Mouse (Mus musculus) MEL (cell line): ENCODE results near the gene Tmem88.

Experiments used
- CHD2 ChIP-seq: IDR thresholded peaks from 2 replicates; pipeline ENCODE4 v1.6.1; 2011; ENCODE audit warnings: low read length, improper control_type of control experiment
- CTCF ChIP-seq, 3 experiments: IDR thresholded peaks in 2 of 3; conservative IDR thresholded peaks in 1 of 3; 2 replicates each; pipeline ENCODE4 v1.5.1; 2011 to 2012; ENCODE audit warnings: low read length in 3 of 3, low read depth in 2 of 3, mild to moderate bottlenecking in 2 of 3, improper control_type of control experiment in 1 of 3, inconsistent platforms in 1 of 3, mixed read lengths in 1 of 3, moderate library complexity in 1 of 3; ENCODE audit not compliant: control insufficient read depth in 1 of 3, insufficient read depth in 1 of 3, poor library complexity in 1 of 3, severe bottlenecking in 1 of 3
- MAFK ChIP-seq: IDR thresholded peaks from 2 replicates; pipeline ENCODE4 v1.6.1; 2011; ENCODE audit warnings: low read depth, mild to moderate bottlenecking, low read length, improper control_type of control experiment, borderline replicate concordance
- POLR2AphosphoS2 ChIP-seq: IDR thresholded peaks from 2 replicates; pipeline ENCODE4 v1.6.1; 2011; ENCODE audit warnings: low read length, improper control_type of control experiment
- USF1 ChIP-seq: IDR thresholded peaks from 2 replicates; pipeline ENCODE4 v1.6.1; 2014; ENCODE audit warnings: low read depth, mild to moderate bottlenecking, inconsistent platforms, low read length, improper control_type of control experiment, moderate library complexity

GRCm38 (mm10) chr11:69404595-69405396 lies 6.8 kb upstream of the Tmem88 start:
- TF ChIP-seq USF1, result no peak
- TF ChIP-seq CTCF (IDR thresholded peaks at IDR 0.05 in 2 of 3, conservative IDR thresholded peaks at IDR 0.05 in 1 of 3; ENCODE audit: control insufficient read depth in 1 of 3, insufficient read depth in 1 of 3, low read depth in 2 of 3, low read length in 3 of 3, poor library complexity in 1 of 3, severe bottlenecking in 1 of 3), result no peak
- no peak for TF ChIP-seq CHD2
- no peak for TF ChIP-seq POLR2AphosphoS2
- no peak for TF ChIP-seq MAFK
